Mouse (Mus musculus): Measurements from ENCODE around the gene Ppp4r1. TPM values are rescaled to one million over a fixed set of nuclear protein-coding genes. Genes with fewer than 3 reads are reported as not detected.

The Ppp4r1 gene
- polyA plus RNA-seq, 3 experiments from 2014 or later, result 17.2 to 32.9 (median 20.8) TPM

GRCm38 (mm10) chr17:65857617-65858016, 75.2 kb downstream of the Ppp4r1 start:
- no peak for ATAC-seq

GRCm38 (mm10) chr17:65862579-65862978, 80.2 kb downstream of the Ppp4r1 start:
- no peak for ATAC-seq

- no peak for ATAC-seq
Measured at GRCm38 (mm10) chr17:65863830-65864229, 81.5 kb downstream of the Ppp4r1 start.

GRCm38 (mm10) chr17:65864742-65865141, 82.4 kb downstream of the Ppp4r1 start:
- peak; percentile 82 for ATAC-seq

GRCm38 (mm10) chr17:65865265-65865664, 82.9 kb downstream of the Ppp4r1 start:
- no peak for ATAC-seq

- no peak for ATAC-seq
Measured at GRCm38 (mm10) chr17:65866201-65866600, 83.8 kb downstream of the Ppp4r1 start.

- no peak for ATAC-seq
Measured at GRCm38 (mm10) chr17:65867996-65868395, 85.6 kb downstream of the Ppp4r1 start.

GRCm38 (mm10) chr17:65869720-65870119, 87.3 kb downstream of the Ppp4r1 start:
- no peak for ATAC-seq

GRCm38 (mm10) chr17:65870146-65870545, 87.8 kb downstream of the Ppp4r1 start:
- peak; percentile 44 for ATAC-seq

GRCm38 (mm10) chr17:65871641-65872041, 89.3 kb downstream of the Ppp4r1 start:
- ATAC-seq, result peak; percentile 63

GRCm38 (mm10) chr17:65872051-65872450, 89.7 kb downstream of the Ppp4r1 start:
- ATAC-seq, result peak; percentile 25

- peak; percentile 44 for ATAC-seq
Measured at GRCm38 (mm10) chr17:65872652-65873051, 90.3 kb downstream of the Ppp4r1 start.

GRCm38 (mm10) chr17:65873156-65873555, 90.8 kb downstream of the Ppp4r1 start:
- no peak for ATAC-seq

- ATAC-seq, result peak; percentile 34
Measured at GRCm38 (mm10) chr17:65873834-65874233, 91.5 kb downstream of the Ppp4r1 start.

- no peak for ATAC-seq
Measured at GRCm38 (mm10) chr17:65877026-65877425, 94.7 kb downstream of the Ppp4r1 start.

GRCm38 (mm10) chr17:65884061-65884669, 101.8 kb downstream of the Ppp4r1 start:
- no peak for ATAC-seq

- ATAC-seq, result peak; percentile 96
Measured at GRCm38 (mm10) chr17:65884691-65885397, 102.5 kb downstream of the Ppp4r1 start.

- ATAC-seq, result peak; percentile 4
Measured at GRCm38 (mm10) chr17:65885398-65885696, 103.0 kb downstream of the Ppp4r1 start.

- ATAC-seq, result peak; percentile 30
Measured at GRCm38 (mm10) chr17:65885697-65886529, 103.5 kb downstream of the Ppp4r1 start, which contains the start of gene Ralbp1. Gene Ralbp1, minus strand, starts transcription at chr17:65885798.

- no peak for ATAC-seq
Measured at GRCm38 (mm10) chr17:65886571-65886970, 104.2 kb downstream of the Ppp4r1 start.

GRCm38 (mm10) chr17:65889476-65889875, 107.1 kb downstream of the Ppp4r1 start:
- ATAC-seq, result no peak

Data from inflammation-experienced regulatory T-cells, adult 6 months (primary cell).